Mouse (Mus musculus): ENCODE data around the gene Necab3.

GRCm38 (mm10) chr2:154600586-154600985 is 41.9 kb upstream of the Necab3 start:
- TF ChIP-seq CTCF (conservative IDR thresholded peaks at IDR 0.05; ENCODE audit: insufficient read depth, insufficient read length, low read depth, low read length) (no peak; the same call in 1 of the 2 replicates), POLR2A (IDR thresholded peaks at IDR 0.05; ENCODE audit: low read depth, low read length) (no peak)

Measured in kidney, adult 2 months (tissue).